Mouse (Mus musculus): ENCODE data around the gene Dennd4a. TPM values are rescaled to one million over a fixed set of nuclear protein-coding genes. Genes with fewer than 3 reads are reported as not detected.
A peak's percentile ranks its signal among the peaks of the same experiment; 100 is the strongest.

The Dennd4a gene
- 6.7 and 8.9 TPM in 2 replicates for polyA plus RNA-seq (2015; fragmentation: Nextera tagmentation; extraction: Ambion mirVana)

- Histone ChIP-seq H3K4me2 (peak within 1 kb of the TSS; percentile 72), H3K4me3 (peak within 1 kb of the TSS; percentile 79), H3K9me3 (replicated peaks) (no peaks in the 10 kb centered on the region), H3K27ac (peak within 1 kb of the TSS; percentile 97), H3K4me1 (peaks cover 18% of the 10 kb centered on the region), H3K9ac (peak within 1 kb of the TSS; percentile 77), H3K36me3 (ENCODE audit: poor library complexity, severe bottlenecking) (no peaks in the 10 kb centered on the region), H3K27me3 (no peaks in the 10 kb centered on the region)
- WGBS = 2% methylated on average over 42 of the region's 51 CpGs
- ATAC-seq = peak; percentile 96
Observed at GRCm38 (mm10) chr9:64810822-64811537, at the start of gene Dennd4a. Gene Dennd4a, plus strand, starts transcription at chr9:64811340.

GRCm38 (mm10) chr9:64764824-64765223 lies 46.3 kb upstream of the Dennd4a start:
- H3K9me3 ChIP-seq (replicated peaks) = no peaks in the 10 kb centered on the region
- 91% methylated on average over 2 of the region's 2 CpGs for WGBS
- ATAC-seq = no peak

GRCm38 (mm10) chr9:64766136-64766535 lies 45.0 kb upstream of the Dennd4a start:
- 80% methylated on average over 3 of the region's 3 CpGs for WGBS
- ATAC-seq = no peak

More at GRCm38 (mm10) chr9:64764824-64765223, 46.3 kb upstream of the Dennd4a start:
- Histone ChIP-seq H3K4me1 (no peaks in the 10 kb centered on the region), H3K4me2 (no peak overlapping the region), H3K36me3 (ENCODE audit: poor library complexity, severe bottlenecking) (no peaks in the 10 kb centered on the region), H3K4me3 (no peak overlapping the region), H3K27ac (no peak overlapping the region), H3K9ac (no peak overlapping the region), H3K27me3 (no peaks in the 10 kb centered on the region)

DNA sequence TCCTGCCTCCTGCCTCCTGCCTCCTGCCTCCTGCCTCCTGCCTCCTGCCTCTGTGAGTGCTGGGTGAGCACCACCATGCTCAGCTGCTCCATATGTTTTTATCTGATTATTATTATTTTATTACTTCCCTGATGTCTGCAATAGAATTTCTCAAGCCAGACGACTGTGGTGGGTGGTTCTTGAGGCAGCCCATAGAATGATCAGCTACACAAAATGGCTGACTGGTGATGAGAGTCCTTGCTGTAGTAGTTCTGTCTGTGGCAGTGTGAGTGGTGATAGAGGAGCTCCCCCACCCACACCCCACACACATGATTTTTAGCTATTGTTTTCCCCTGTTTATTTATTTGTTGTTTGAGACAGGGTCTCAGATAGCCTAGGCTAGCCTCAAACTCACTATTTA lies 43.3 kb upstream of the Dennd4a start:
- Histone ChIP-seq H3K27ac (no peak overlapping the region), H3K4me1 (no peaks in the 10 kb centered on the region; the same call in 1 of the 2 replicates), H3K9me3 (replicated peaks) (no peaks in the 10 kb centered on the region), H3K4me3 (no peak overlapping the region), H3K27me3 (no peaks in the 10 kb centered on the region), H3K9ac (no peak overlapping the region), H3K36me3 (ENCODE audit: poor library complexity, severe bottlenecking) (no peaks in the 10 kb centered on the region), H3K4me2 (no peak overlapping the region)
- ATAC-seq = no peak
- 66% methylated on average over 1 of the region's 1 CpGs for WGBS

More at GRCm38 (mm10) chr9:64766136-64766535, 45.0 kb upstream of the Dennd4a start:
- Histone ChIP-seq H3K9me3 (replicated peaks) (no peaks in the 10 kb centered on the region), H3K27me3 (no peaks in the 10 kb centered on the region), H3K27ac (no peak overlapping the region), H3K4me1 (no peaks in the 10 kb centered on the region; the same call in 1 of the 2 replicates), H3K36me3 (ENCODE audit: poor library complexity, severe bottlenecking) (no peaks in the 10 kb centered on the region), H3K4me2 (no peak overlapping the region), H3K4me3 (no peak overlapping the region), H3K9ac (no peak overlapping the region)

DNA sequence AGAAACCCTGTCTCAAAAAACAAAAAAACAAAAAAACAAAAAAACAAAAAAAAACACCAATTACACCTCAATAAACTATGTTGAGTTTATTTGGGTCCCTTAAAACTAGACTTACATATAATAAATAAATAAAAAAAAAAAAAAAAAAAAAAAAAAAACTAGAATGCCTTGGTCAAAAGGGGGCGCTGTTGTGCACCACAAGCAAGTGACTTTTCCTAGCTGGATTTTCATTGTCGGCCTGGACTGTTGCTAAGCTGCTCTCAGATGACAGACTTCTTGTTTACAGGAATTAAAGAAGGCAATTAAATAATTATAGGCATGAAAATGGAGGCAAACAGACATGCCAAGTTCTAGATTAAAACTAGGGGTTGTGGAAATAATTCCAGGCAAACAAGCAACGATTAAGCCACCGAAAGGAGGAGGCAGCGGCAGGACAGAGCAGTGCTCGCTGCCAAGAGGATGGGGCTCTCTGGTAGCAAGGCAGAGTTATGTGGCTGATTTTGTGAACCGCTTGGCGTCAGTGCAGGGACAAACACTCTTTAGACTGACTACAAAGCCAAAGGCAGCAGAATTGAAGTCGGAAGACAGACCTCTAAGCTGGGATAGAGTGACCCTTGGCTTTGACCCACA lies 42.0 kb upstream of the Dennd4a start:
- Histone ChIP-seq H3K27me3 (no peaks in the 10 kb centered on the region), H3K4me2 (no peak overlapping the region), H3K4me1 (no peaks in the 10 kb centered on the region; the same call in 1 of the 2 replicates), H3K4me3 (no peak overlapping the region), H3K36me3 (ENCODE audit: poor library complexity, severe bottlenecking) (no peaks in the 10 kb centered on the region), H3K27ac (no peak overlapping the region), H3K9ac (no peak overlapping the region), H3K9me3 (replicated peaks) (no peaks in the 10 kb centered on the region)
- 43% methylated on average over 9 of the region's 9 CpGs for WGBS
- no peak for ATAC-seq

DNA sequence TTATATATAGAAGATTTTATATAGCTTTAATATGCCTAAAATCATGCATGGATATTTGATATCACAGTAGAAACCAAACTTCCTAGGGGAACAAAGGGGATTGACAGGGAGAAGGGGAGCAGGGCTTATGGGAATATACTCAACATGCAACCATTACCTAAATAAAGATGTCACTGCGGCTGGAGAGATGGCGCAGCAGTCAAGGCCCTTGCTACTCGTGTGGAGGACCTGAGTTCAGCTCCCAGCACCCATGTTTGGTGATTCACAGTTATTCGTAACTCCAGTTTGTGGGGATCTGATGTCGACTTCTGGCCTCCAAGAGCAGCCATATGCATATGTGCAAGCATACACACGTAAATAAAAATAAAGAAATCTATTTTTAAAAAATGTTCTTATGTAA lies 41.2 kb upstream of the Dennd4a start:
- Histone ChIP-seq H3K4me1 (peaks cover 7% of the 10 kb centered on the region), H3K27ac (no peak overlapping the region), H3K4me2 (no peak overlapping the region), H3K4me3 (no peak overlapping the region), H3K36me3 (ENCODE audit: poor library complexity, severe bottlenecking) (no peaks in the 10 kb centered on the region), H3K27me3 (no peaks in the 10 kb centered on the region), H3K9ac (no peak overlapping the region), H3K9me3 (replicated peaks) (no peaks in the 10 kb centered on the region)
- no peak for ATAC-seq
- 93% methylated on average over 6 of the region's 6 CpGs for WGBS

- no peak overlapping the region for H3K9ac ChIP-seq
- H3K36me3 ChIP-seq (ENCODE audit: poor library complexity, severe bottlenecking) = no peaks in the 10 kb centered on the region
- no peaks in the 10 kb centered on the region for H3K27me3 ChIP-seq
- H3K4me2 ChIP-seq = no peak overlapping the region
- ATAC-seq = no peak
- 93% methylated on average over 5 of the region's 5 CpGs for WGBS
- no peak overlapping the region for H3K4me3 ChIP-seq
- no peaks in the 10 kb centered on the region for H3K9me3 ChIP-seq (replicated peaks)
- H3K27ac ChIP-seq = no peak overlapping the region
- peaks cover 8% of the 10 kb centered on the region for H3K4me1 ChIP-seq
Observed at GRCm38 (mm10) chr9:64770411-64770849, 40.7 kb upstream of the Dennd4a start.

DNA sequence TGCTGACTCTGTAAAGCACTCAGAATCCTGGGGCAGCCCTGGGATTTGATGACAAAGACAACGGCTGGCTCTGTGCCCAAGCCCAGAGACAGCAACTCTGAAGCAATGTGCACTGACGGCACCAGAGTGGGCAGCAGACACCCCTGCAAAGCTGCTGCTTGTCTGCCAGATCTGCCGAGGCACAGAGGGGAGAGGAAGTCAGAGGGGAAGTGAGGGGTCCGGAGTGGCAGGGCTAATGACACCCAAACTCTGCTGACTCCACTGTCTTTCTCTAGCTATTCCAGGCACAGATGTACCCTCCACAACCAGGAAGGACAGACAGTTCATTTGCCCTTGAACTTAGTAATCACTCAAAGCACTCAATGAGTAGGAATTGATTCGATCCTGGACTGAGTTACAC lies 39.9 kb upstream of the Dennd4a start:
- Histone ChIP-seq H3K9me3 (replicated peaks) (no peaks in the 10 kb centered on the region), H3K27ac (no peak overlapping the region), H3K4me1 (peaks cover 8% of the 10 kb centered on the region), H3K36me3 (ENCODE audit: poor library complexity, severe bottlenecking) (no peaks in the 10 kb centered on the region), H3K27me3 (no peaks in the 10 kb centered on the region), H3K4me3 (no peak overlapping the region), H3K4me2 (no peak overlapping the region), H3K9ac (no peak overlapping the region)
- WGBS = 68% methylated on average over 5 of the region's 5 CpGs
- ATAC-seq = no peak

- ATAC-seq = no peak
- no peaks in the 10 kb centered on the region for H3K36me3 ChIP-seq (ENCODE audit: poor library complexity, severe bottlenecking)
- 89% methylated on average over 8 of the region's 8 CpGs for WGBS
- H3K27me3 ChIP-seq = no peaks in the 10 kb centered on the region
- no peak overlapping the region for H3K27ac ChIP-seq
- no peak overlapping the region for H3K4me2 ChIP-seq
- H3K9ac ChIP-seq = no peak overlapping the region
- H3K9me3 ChIP-seq (replicated peaks) = no peaks in the 10 kb centered on the region
- H3K4me1 ChIP-seq = peaks cover 8% of the 10 kb centered on the region
- no peak overlapping the region for H3K4me3 ChIP-seq
Observed at GRCm38 (mm10) chr9:64773254-64773653, 37.9 kb upstream of the Dennd4a start.

DNA sequence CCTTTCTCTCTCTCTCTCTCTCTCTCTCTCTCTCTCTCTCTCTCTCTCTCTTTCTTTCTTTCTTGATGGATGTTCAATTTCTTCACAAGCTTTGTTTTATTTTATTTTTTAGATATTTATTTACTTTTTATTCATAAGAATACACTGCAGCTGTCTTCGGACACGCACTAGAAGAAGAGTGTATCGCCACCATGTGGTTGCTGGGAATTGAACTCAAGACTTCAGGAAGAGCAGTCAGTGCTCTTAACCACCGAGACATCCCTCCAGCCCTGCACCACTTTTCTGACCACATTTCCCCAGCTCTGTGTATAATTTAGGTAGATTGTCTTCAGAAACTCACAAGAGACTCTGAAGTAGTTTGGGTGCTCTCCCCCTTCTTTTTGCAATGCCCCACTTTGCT lies 37.2 kb upstream of the Dennd4a start:
- 61% methylated on average over 4 of the region's 4 CpGs for WGBS

GRCm38 (mm10) chr9:64774411-64774811 lies 36.7 kb upstream of the Dennd4a start:
- no peaks in the 10 kb centered on the region for H3K9me3 ChIP-seq (replicated peaks)
- peak overlapping the region; percentile 48; the same call in 1 of the 2 replicates for H3K27ac ChIP-seq
- peak; percentile 43; the same call in 1 of the 2 replicates for ATAC-seq
- H3K27me3 ChIP-seq = no peaks in the 10 kb centered on the region
- no peak overlapping the region for H3K4me2 ChIP-seq
- H3K4me3 ChIP-seq = no peak overlapping the region
- WGBS = 16% methylated on average over 5 of the region's 5 CpGs
- H3K9ac ChIP-seq = no peak overlapping the region; the same call in 1 of the 2 replicates
- H3K36me3 ChIP-seq (ENCODE audit: poor library complexity, severe bottlenecking) = no peaks in the 10 kb centered on the region
- H3K4me1 ChIP-seq = peaks cover 8% of the 10 kb centered on the region

More for the DNA sequence above, 37.2 kb upstream of the Dennd4a start:
- Histone ChIP-seq H3K9me3 (replicated peaks) (no peaks in the 10 kb centered on the region), H3K4me1 (peaks cover 8% of the 10 kb centered on the region), H3K36me3 (ENCODE audit: poor library complexity, severe bottlenecking) (no peaks in the 10 kb centered on the region), H3K27me3 (no peaks in the 10 kb centered on the region), H3K4me3 (no peak overlapping the region), H3K27ac (no peak overlapping the region; the same call in 1 of the 2 replicates), H3K4me2 (no peak overlapping the region), H3K9ac (no peak overlapping the region)
- ATAC-seq = no peak

- Histone ChIP-seq H3K36me3 (ENCODE audit: poor library complexity, severe bottlenecking) (no peaks in the 10 kb centered on the region), H3K9ac (no peak overlapping the region), H3K4me2 (no peak overlapping the region), H3K9me3 (replicated peaks) (no peaks in the 10 kb centered on the region), H3K27me3 (no peaks in the 10 kb centered on the region), H3K4me1 (peaks cover 8% of the 10 kb centered on the region), H3K27ac (peak overlapping the region; percentile 48; the same call in 1 of the 2 replicates), H3K4me3 (no peak overlapping the region)
- 67% methylated on average over 2 of the region's 2 CpGs for WGBS
- ATAC-seq = no peak
Observed at GRCm38 (mm10) chr9:64774883-64775282, 36.3 kb upstream of the Dennd4a start.

Measured in forebrain, embryonic 13.5 days (tissue).